Mouse (Mus musculus) 416B (cell line): ENCODE data around the gene Adcy5.

Experiments used
- DNase-seq: peaks from one replicate; pipeline ENCODE4 v3.0.0; 2011; ENCODE audit warnings: low read depth

The Adcy5 gene

GRCm38 (mm10) chr16:35156306-35156695 lies 1.6 kb downstream of the Adcy5 start:
- no peak for DNase-seq

- no peak for DNase-seq
Measured at GRCm38 (mm10) chr16:35156832-35157231, 2.2 kb downstream of the Adcy5 start.

GRCm38 (mm10) chr16:35159532-35159931 lies 4.9 kb downstream of the Adcy5 start:
- DNase-seq: no peak

GRCm38 (mm10) chr16:35159991-35160390 lies 5.3 kb downstream of the Adcy5 start:
- DNase-seq: no peak

- DNase-seq: no peak
Measured at GRCm38 (mm10) chr16:35164361-35165224, 9.9 kb downstream of the Adcy5 start.

- DNase-seq: no peak
Measured at GRCm38 (mm10) chr16:35165361-35165760, 10.7 kb downstream of the Adcy5 start.

- no peak for DNase-seq
Measured at GRCm38 (mm10) chr16:35165788-35166187, 11.1 kb downstream of the Adcy5 start.

GRCm38 (mm10) chr16:35169431-35169830 lies 14.8 kb downstream of the Adcy5 start:
- no peak for DNase-seq

- DNase-seq: no peak
Measured at GRCm38 (mm10) chr16:35172195-35172594, 17.5 kb downstream of the Adcy5 start.

GRCm38 (mm10) chr16:35178516-35178915 lies 23.8 kb downstream of the Adcy5 start:
- no peak for DNase-seq

- DNase-seq: no peak
Measured at GRCm38 (mm10) chr16:35179082-35179481, 24.4 kb downstream of the Adcy5 start.

GRCm38 (mm10) chr16:35183161-35183560 lies 28.5 kb downstream of the Adcy5 start:
- no peak for DNase-seq

- no peak for DNase-seq
Measured at GRCm38 (mm10) chr16:35188111-35188510, 33.4 kb downstream of the Adcy5 start.

GRCm38 (mm10) chr16:35189420-35190141 lies 34.9 kb downstream of the Adcy5 start:
- no peak for DNase-seq

- DNase-seq: no peak
Measured at GRCm38 (mm10) chr16:35190777-35191176, 36.1 kb downstream of the Adcy5 start.

GRCm38 (mm10) chr16:35191271-35191670 lies 36.6 kb downstream of the Adcy5 start:
- no peak for DNase-seq

GRCm38 (mm10) chr16:35192471-35192870 lies 37.8 kb downstream of the Adcy5 start:
- no peak for DNase-seq

- no peak for DNase-seq
Measured at GRCm38 (mm10) chr16:35193357-35193756, 38.7 kb downstream of the Adcy5 start.

- DNase-seq: no peak
Measured at GRCm38 (mm10) chr16:35199721-35200431, 45.2 kb downstream of the Adcy5 start.

- DNase-seq: no peak
Measured at GRCm38 (mm10) chr16:35200432-35201142, 45.9 kb downstream of the Adcy5 start.

GRCm38 (mm10) chr16:35201281-35201680 lies 46.6 kb downstream of the Adcy5 start:
- DNase-seq: no peak

- no peak for DNase-seq
Measured at GRCm38 (mm10) chr16:35203511-35203910, 48.8 kb downstream of the Adcy5 start.
